Mouse (Mus musculus) heart, embryonic 11.5 days (tissue): ENCODE results near the gene Cox8a. TPM values are rescaled to one million over a fixed set of nuclear protein-coding genes. Genes with fewer than 3 reads are reported as not detected.

Experiments used
- ATAC-seq: fragments of 200-750 bp; cut with Nextera tagmentation; replicated peaks from 2 replicates; pipeline ENCODE4 v1.8.0; 2017; ENCODE audit warnings: moderate library complexity; ENCODE audit not compliant: insufficient number of reproducible peaks, low FRiP score, low TSS enrichment
- H3K27ac ChIP-seq: fragments of 300-500 bp; sonication (generic); 2 replicates; pipeline ENCODE4 v1.5.1; 2014; ENCODE audit warnings: mild to moderate bottlenecking, low read depth, low read length
- H3K27me3 ChIP-seq: fragments of 300-500 bp; sonication (generic); 2 replicates; pipeline ENCODE4 v1.6.1; 2014; ENCODE audit warnings: mild to moderate bottlenecking, low read length, mixed read lengths; ENCODE audit not compliant: control insufficient read depth, insufficient read depth
- H3K36me3 ChIP-seq: fragments of 300-500 bp; sonication (generic); 2 replicates; pipeline ENCODE4 v1.6.1; 2014; ENCODE audit warnings: mild to moderate bottlenecking, low read length, moderate library complexity, mixed read lengths; ENCODE audit not compliant: control insufficient read depth, insufficient read depth
- H3K4me1 ChIP-seq: fragments of 300-500 bp; sonication (generic); 2 replicates; pipeline ENCODE4 v1.6.1; 2014; ENCODE audit warnings: low read length; ENCODE audit not compliant: control insufficient read depth, insufficient read depth
- H3K4me2 ChIP-seq: fragments of 300-500 bp; sonication (generic); 2 replicates; pipeline ENCODE4 v1.6.1; 2014; ENCODE audit warnings: mild to moderate bottlenecking, moderate library complexity
- H3K4me3 ChIP-seq: fragments of 300-500 bp; sonication (generic); 2 replicates; pipeline ENCODE4 v1.5.1; 2014; ENCODE audit warnings: low read depth, low read length
- H3K9ac ChIP-seq: fragments of 300-500 bp; sonication (generic); 2 replicates; pipeline ENCODE4 v1.6.1; 2014; ENCODE audit warnings: mild to moderate bottlenecking, low read depth, low read length, moderate library complexity
- H3K9me3 ChIP-seq: fragments of 300-500 bp; sonication (generic); replicated peaks from 2 replicates; pipeline ENCODE4 v1.6.1; 2016; ENCODE audit warnings: low read length; ENCODE audit not compliant: control insufficient read depth
- WGBS: fragments of 180-500 bp; shearing (Covaris S2); extraction: QIAGEN DNeasy Blood & Tissue Kit; methylation state at CpG from one replicate; pipeline ENCODE4 v1.1.7; 2014; ENCODE audit not compliant: insufficient replicate concordance; 5-methylcytosine and 5-hydroxymethylcytosine counted together
- polyA plus RNA-seq: library from polyadenylated mRNA; unstranded; fragments of >200 nt; fragmentation: Nextera tagmentation; extraction: Ambion mirVana; gene quantifications from 2 replicates; pipeline ENCODE4 v1.2.1, GENCODE M21; 2014

Cox8a gene
- polyA plus RNA-seq = 1,752 and 1,771 TPM in 2 replicates

DNA sequence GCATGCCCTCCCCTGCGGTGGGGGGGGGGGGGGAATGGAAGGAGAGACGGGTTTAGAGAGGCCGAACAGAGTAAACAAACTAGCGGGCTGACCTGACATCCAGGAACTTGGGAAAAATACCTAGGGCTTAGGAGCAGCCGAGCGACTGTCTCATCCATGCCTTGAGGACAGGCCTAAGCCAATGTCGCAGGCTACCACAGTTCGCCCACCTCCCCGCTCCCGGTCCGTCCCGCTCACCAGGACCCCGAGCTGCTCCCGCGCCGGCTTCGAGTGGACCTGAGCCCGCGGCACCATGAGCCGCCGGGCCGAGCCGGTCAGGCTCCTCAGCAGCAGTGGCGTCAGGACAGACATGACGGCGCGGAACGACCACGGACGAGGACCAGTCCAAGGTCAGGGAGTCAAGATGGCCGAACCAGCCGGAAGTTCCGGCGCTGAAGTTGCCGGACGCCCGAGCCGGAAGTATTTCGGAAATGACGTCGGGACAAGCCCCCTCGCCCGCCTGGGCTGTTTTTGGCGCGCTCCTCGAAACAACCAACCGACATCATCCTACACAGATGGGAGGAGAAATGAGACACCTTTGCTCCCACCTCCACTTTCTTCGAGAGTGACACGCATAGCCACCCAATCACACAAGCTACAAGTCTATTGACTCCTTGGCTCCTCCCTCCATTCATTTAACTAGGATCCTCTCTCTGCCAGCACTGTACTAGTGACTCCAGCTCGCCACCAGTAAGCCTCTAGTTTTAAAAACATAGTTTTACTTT, at the start of gene Cox8a:
Cox8a (minus strand) TSS at position 455 of the 764 bp plus-strand sequence.
- Histone ChIP-seq H3K36me3 (peaks cover 9% of the 10 kb centered on the region), H3K27me3 (no peaks in the 10 kb centered on the region), H3K27ac (peak within 1 kb of the TSS; percentile 94), H3K4me3 (peak within 1 kb of the TSS; percentile 76), H3K4me2 (peak within 1 kb of the TSS; percentile 81), H3K9me3 (no peaks in the 10 kb centered on the region), H3K4me1 (peaks cover 19% of the 10 kb centered on the region), H3K9ac (peak within 1 kb of the TSS; percentile 88)
- ATAC-seq = peak; percentile 94
- WGBS = under 1% methylated on average over 50 of the region's 50 CpGs

DNA sequence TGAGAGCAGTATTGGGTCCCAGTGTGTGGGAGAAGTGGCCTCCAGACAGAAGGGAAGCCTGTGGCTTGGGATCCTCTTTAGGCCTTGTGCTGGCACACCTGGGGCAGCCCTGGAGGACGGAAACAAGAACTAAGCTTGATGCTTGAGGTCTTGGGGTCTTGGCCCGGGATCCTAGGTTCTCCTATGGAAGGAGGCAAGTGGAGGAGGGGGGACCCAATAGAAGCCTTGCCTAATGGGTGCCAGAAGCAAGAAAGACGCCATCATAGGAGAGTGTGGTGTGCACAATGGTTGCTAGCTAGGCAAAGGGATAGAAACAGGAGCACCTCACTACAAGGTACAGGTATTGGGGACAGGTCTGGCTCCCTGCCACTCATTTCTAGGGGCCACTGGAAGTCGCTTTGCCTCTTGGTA, 49.0 kb upstream of the Cox8a start:
- Histone ChIP-seq H3K27ac (peak overlapping the region; percentile 92), H3K4me1 (peaks cover 46% of the 10 kb centered on the region), H3K36me3 (peaks cover 7% of the 10 kb centered on the region), H3K27me3 (no peaks in the 10 kb centered on the region), H3K4me2 (peak overlapping the region; percentile 91), H3K9me3 (no peaks in the 10 kb centered on the region), H3K9ac (0 out of 2 replicates have a peak overlapping the region, but pooled peaks have one; percentile 6), H3K4me3 (no peak overlapping the region)
- ATAC-seq = no peak
- WGBS = 45% methylated on average over 4 of the region's 4 CpGs

DNA sequence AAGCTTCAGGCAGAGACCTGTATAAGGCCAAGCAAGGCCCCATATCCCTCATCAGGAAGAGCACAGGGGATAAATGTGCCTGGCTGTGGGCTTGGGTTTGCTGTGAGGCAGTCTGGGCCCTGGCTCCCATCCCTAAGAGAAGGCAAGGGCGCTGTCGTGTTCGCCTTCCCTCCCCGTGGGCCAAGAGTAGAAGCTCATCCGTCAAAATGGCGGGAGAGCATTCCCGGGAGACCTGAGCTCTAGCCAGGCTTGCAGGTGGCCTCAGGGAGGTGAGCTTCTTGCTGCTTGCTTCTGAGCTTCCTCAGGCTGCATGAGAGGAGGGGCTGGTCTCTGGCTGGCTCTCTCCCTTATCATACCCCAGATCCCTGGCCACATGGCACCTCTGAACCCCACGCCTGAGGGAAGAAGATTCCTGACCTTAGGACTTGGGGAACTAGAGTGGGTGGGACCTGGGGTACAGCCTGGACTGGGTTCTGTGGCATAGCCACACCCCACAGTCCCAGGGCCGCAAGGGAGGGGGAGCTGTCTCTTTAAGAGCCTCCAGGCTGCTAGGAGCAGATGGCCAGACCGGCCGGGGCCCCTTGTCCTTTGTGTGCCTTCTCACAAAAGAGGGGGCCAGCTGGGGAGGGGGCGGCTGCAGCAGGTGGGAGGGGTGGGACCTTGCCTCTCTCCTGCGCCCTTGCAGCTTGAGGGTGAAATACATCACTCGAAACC, 48.2 kb upstream of the Cox8a start:
- WGBS = 20% methylated on average over 14 of the region's 14 CpGs
- H3K4me2 ChIP-seq = peak overlapping the region; percentile 91
- peak overlapping the region; percentile 92 for H3K27ac ChIP-seq
- ATAC-seq = no peak
- H3K4me3 ChIP-seq = no peak overlapping the region
- no peaks in the 10 kb centered on the region for H3K9me3 ChIP-seq
- peaks cover under 1% of the 10 kb centered on the region; the same call in 1 of the 2 replicates for H3K36me3 ChIP-seq
- no peaks in the 10 kb centered on the region for H3K27me3 ChIP-seq
- peaks cover 46% of the 10 kb centered on the region for H3K4me1 ChIP-seq
- H3K9ac ChIP-seq = 0 out of 2 replicates have a peak overlapping the region, but pooled peaks have one; percentile 6

DNA sequence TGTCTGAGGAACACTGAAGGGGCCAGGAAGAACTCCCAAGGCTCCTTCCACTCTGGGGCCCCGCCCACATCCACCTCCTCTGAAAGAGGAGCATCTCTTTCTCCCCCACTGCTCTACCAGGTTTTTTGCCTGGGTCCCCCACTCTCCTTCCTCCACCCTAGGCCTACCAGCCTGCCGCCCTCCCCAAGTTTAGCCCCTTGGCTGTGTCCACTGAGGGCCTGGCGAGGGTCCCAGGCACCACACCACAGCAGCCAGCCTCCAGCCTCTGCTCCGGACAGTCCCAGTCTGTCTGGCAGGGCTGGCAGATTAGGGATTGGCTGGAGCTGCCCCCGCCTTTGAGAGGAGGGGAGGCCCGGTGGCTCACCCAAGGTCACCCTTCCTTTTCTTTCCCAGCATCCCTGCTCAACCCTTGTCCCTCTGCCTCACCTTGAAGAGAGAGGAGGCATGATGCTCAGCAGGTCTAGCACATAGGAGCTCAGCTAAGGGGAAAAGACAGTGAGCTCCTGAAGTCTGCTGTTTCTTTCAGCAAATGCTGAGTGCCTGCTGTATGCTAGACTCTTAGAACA, 47.4 kb upstream of the Cox8a start:
- peaks cover 45% of the 10 kb centered on the region for H3K4me1 ChIP-seq
- 14% methylated on average over 6 of the region's 6 CpGs for WGBS
- no peak for ATAC-seq

DNA sequence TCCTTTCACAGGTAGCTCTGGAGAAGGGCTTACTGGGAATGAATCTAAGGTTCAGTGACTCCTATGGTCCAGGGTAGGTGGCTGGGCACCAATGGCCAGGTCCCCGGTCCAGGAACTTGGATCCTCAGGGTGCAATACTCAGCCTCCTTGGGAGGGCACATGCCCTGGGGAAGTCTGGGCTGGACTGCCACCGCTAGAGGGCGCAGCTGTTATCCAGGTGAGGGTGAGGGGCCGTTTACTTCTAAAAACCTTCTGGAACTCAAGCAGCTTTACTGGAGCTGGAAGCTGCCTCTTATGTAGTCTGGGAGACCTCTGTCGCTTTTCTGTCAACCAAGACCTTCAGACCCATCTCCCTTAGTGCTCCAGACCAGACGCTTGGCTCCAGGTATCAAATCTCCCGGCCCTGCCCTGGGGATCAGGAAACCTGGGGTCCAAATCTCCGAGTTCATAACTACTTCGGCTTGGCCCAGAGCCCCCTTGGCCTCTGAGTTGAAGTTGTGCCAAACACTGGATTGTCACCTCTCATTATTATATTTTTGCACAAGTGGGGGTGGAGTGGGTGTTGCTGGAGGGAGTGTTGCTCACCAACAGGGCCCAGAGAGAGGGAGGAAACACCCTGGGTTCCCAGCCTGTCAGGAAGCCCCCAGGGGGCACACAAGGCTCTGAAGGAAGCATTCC, 46.8 kb upstream of the Cox8a start:
- ATAC-seq = no peak
- Histone ChIP-seq H3K27me3 (no peaks in the 10 kb centered on the region), H3K9me3 (no peaks in the 10 kb centered on the region), H3K4me1 (peaks cover 39% of the 10 kb centered on the region), H3K36me3 (no peaks in the 10 kb centered on the region), H3K4me2 (peak overlapping the region; percentile 32; the same call in 1 of the 2 replicates), H3K9ac (peak overlapping the region; percentile 52; the same call in 1 of the 2 replicates), H3K4me3 (no peak overlapping the region), H3K27ac (peak overlapping the region; percentile 92; the same call in 1 of the 2 replicates)
- WGBS = 19% methylated on average over 9 of the region's 9 CpGs

More for the DNA sequence above, 47.4 kb upstream of the Cox8a start:
- Histone ChIP-seq H3K9me3 (no peaks in the 10 kb centered on the region), H3K27ac (peak overlapping the region; percentile 92), H3K36me3 (no peaks in the 10 kb centered on the region), H3K27me3 (no peaks in the 10 kb centered on the region), H3K4me3 (no peak overlapping the region), H3K9ac (peak overlapping the region; percentile 52; the same call in 1 of the 2 replicates), H3K4me2 (peak overlapping the region; percentile 32; the same call in 1 of the 2 replicates)

DNA sequence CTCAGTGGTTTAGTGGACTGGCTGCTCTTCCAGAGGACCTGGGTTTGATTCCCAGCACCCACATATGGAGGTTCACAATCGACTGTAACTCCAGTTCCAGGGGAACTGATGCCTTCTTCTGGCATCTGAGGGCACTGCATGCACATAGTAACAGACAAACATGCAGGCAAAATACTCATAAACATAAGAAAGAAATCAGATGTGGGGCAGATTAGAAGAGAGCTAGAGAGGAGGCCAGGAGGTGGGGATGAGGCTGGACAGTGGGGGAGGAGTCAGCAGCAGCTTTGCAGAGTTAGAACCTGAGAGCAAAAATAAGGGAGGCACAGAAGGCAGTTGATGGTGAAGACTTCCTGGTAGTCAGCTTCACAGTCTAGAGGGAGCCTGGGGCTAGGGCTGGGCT, 45.2 kb upstream of the Cox8a start:
- H3K9ac ChIP-seq = no peak overlapping the region
- H3K27me3 ChIP-seq = no peaks in the 10 kb centered on the region
- no peak overlapping the region for H3K27ac ChIP-seq
- H3K36me3 ChIP-seq = no peaks in the 10 kb centered on the region
- 80% methylated on average over 1 of the region's 1 CpGs for WGBS
- ATAC-seq = no peak
- peaks cover 32% of the 10 kb centered on the region for H3K4me1 ChIP-seq
- H3K4me3 ChIP-seq = no peak overlapping the region
- H3K4me2 ChIP-seq = no peak overlapping the region
- H3K9me3 ChIP-seq = no peaks in the 10 kb centered on the region

DNA sequence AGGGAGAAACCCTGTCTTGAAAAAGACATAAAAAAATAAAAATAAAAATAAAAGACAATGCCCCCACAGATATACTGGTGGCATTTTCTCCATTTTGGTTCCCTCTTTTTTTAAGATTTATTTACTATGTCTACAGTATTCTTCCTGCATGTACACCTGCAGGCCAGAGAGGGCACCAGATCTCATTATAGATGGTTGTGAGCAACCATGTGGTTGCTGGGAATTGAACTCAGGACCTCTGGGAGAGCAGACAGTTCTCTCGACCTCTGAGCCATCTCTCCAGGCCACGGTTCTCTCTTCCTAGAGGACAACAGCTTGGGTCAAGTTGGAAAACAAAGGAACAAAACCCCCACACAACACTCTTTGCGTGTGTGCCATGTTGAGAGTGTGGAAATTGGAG, 44.5 kb upstream of the Cox8a start:
- ATAC-seq = no peak
- Histone ChIP-seq H3K9me3 (no peaks in the 10 kb centered on the region), H3K9ac (no peak overlapping the region), H3K4me2 (no peak overlapping the region), H3K4me1 (peaks cover 27% of the 10 kb centered on the region), H3K36me3 (no peaks in the 10 kb centered on the region), H3K27me3 (no peaks in the 10 kb centered on the region), H3K4me3 (no peak overlapping the region), H3K27ac (no peak overlapping the region)
- WGBS = 92% methylated on average over 3 of the region's 3 CpGs

DNA sequence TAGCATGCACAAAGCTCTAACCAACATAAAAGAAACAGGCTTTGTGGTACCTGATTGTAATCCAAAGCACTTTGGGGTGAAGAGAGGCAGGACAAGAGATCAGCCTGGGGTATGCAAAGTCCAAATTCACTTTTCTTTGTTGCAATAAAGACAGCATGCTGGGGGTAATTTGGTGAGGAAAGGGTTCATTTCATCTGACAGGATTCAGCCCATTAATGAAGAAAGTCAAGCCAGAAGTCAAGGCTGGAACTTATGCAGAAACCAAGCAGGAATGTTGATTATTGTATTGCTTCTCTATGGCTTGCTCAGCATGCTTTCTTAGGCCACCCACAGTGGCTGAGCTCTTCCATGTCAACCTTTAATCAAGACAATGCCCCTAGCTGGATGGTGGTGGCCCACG, 44.1 kb upstream of the Cox8a start:
- Histone ChIP-seq H3K4me1 (peaks cover 23% of the 10 kb centered on the region), H3K36me3 (no peaks in the 10 kb centered on the region), H3K4me3 (no peak overlapping the region), H3K27me3 (no peaks in the 10 kb centered on the region), H3K27ac (no peak overlapping the region), H3K9ac (no peak overlapping the region), H3K9me3 (no peaks in the 10 kb centered on the region), H3K4me2 (no peak overlapping the region)
- WGBS = 85% methylated on average over 1 of the region's 1 CpGs
- no peak for ATAC-seq
